Mouse (Mus musculus): ENCODE measurements around the gene Art3. TPM values are rescaled to one million over a fixed set of nuclear protein-coding genes. Genes with fewer than 3 reads are reported as not detected.

The Art3 gene
- polyA plus RNA-seq, 1 experiment from 2014 or later, result 9.0 TPM

- ATAC-seq (ENCODE audit: low FRiP score, low read depth), result no peak
- Histone ChIP-seq H3K36me3 (no peaks in the 10 kb centered on the region), H3K27ac (no peak overlapping the region), H3K27me3 (replicated peaks) (no peaks in the 10 kb centered on the region), H3K4me2 (replicated peaks) (no peak overlapping the region), H3K9me3 (no peaks in the 10 kb centered on the region), H3K4me3 (no peak overlapping the region), H3K9ac (no peak overlapping the region), H3K4me1 (no peaks in the 10 kb centered on the region)
- 81% methylated on average over 7 of the region's 7 CpGs for WGBS
These were observed 13.5 kb upstream of the Art3 start for GRCm38 (mm10) chr5:92318119-92318518.

- H3K9me3 ChIP-seq, result no peaks in the 10 kb centered on the region
- 93% methylated on average over 14 of the region's 14 CpGs for WGBS
- no peaks in the 10 kb centered on the region for H3K4me1 ChIP-seq
- no peaks in the 10 kb centered on the region for H3K36me3 ChIP-seq
- ATAC-seq (ENCODE audit: low FRiP score, low read depth), result no peak
- no peak overlapping the region for H3K4me3 ChIP-seq
- H3K27me3 ChIP-seq (replicated peaks), result no peaks in the 10 kb centered on the region
- no peak overlapping the region for H3K27ac ChIP-seq
- no peak overlapping the region for H3K9ac ChIP-seq
- H3K4me2 ChIP-seq (replicated peaks), result no peak overlapping the region
These were observed 13.0 kb upstream of the Art3 start for GRCm38 (mm10) chr5:92318596-92318995.

- Histone ChIP-seq H3K4me2 (replicated peaks) (no peak overlapping the region), H3K27me3 (replicated peaks) (no peaks in the 10 kb centered on the region), H3K9ac (no peak overlapping the region), H3K4me1 (no peaks in the 10 kb centered on the region), H3K4me3 (no peak overlapping the region), H3K36me3 (no peaks in the 10 kb centered on the region), H3K27ac (no peak overlapping the region), H3K9me3 (no peaks in the 10 kb centered on the region)
- 78% methylated on average over 8 of the region's 8 CpGs for WGBS
- no peak for ATAC-seq (ENCODE audit: low FRiP score, low read depth)
These were observed 9.8 kb upstream of the Art3 start for GRCm38 (mm10) chr5:92321631-92322400.

- no peak overlapping the region for H3K27ac ChIP-seq
- H3K27me3 ChIP-seq (replicated peaks), result no peaks in the 10 kb centered on the region
- H3K9me3 ChIP-seq, result no peaks in the 10 kb centered on the region
- ATAC-seq (ENCODE audit: low FRiP score, low read depth), result no peak
- H3K4me3 ChIP-seq, result no peak overlapping the region
- WGBS, result 91% methylated on average over 4 of the region's 4 CpGs
- no peaks in the 10 kb centered on the region for H3K36me3 ChIP-seq
- H3K4me2 ChIP-seq (replicated peaks), result no peak overlapping the region
- H3K9ac ChIP-seq, result no peak overlapping the region
- H3K4me1 ChIP-seq, result no peaks in the 10 kb centered on the region
These were observed 9.0 kb upstream of the Art3 start for GRCm38 (mm10) chr5:92322612-92323011.

- ATAC-seq (ENCODE audit: low FRiP score, low read depth), result no peak
- no peaks in the 10 kb centered on the region for H3K36me3 ChIP-seq
- no peaks in the 10 kb centered on the region for H3K27me3 ChIP-seq (replicated peaks)
- WGBS, result 89% methylated on average over 5 of the region's 5 CpGs
- H3K4me2 ChIP-seq (replicated peaks), result no peak overlapping the region
- no peaks in the 10 kb centered on the region for H3K9me3 ChIP-seq
- no peak overlapping the region for H3K9ac ChIP-seq
- H3K27ac ChIP-seq, result no peak overlapping the region
- H3K4me1 ChIP-seq, result no peaks in the 10 kb centered on the region
- no peak overlapping the region for H3K4me3 ChIP-seq
These were observed 8.4 kb upstream of the Art3 start for GRCm38 (mm10) chr5:92323264-92323663.

GRCm38 (mm10) chr5:92327367-92327766, 4.3 kb upstream of the Art3 start:
- 87% methylated on average over 6 of the region's 6 CpGs for WGBS
- ATAC-seq (ENCODE audit: low FRiP score, low read depth), result no peak
- no peak overlapping the region for H3K27ac ChIP-seq

GRCm38 (mm10) chr5:92327929-92328328, 3.7 kb upstream of the Art3 start, which contains the start of gene Cxcl9:
Gene Cxcl9, minus strand, starts transcription at chr5:92328079.
- no peak within 1 kb of the TSS for H3K4me2 ChIP-seq (replicated peaks)
- ATAC-seq (ENCODE audit: low FRiP score, low read depth), result no peak
- WGBS, result 85% methylated on average over 7 of the region's 7 CpGs
- no peaks in the 10 kb centered on the region for H3K4me1 ChIP-seq
- H3K9ac ChIP-seq, result no peak within 1 kb of the TSS
- no peak within 1 kb of the TSS for H3K4me3 ChIP-seq
- H3K9me3 ChIP-seq, result no peaks in the 10 kb centered on the region
- no peaks in the 10 kb centered on the region for H3K27me3 ChIP-seq (replicated peaks)
- H3K27ac ChIP-seq, result no peak within 1 kb of the TSS
- H3K36me3 ChIP-seq, result no peaks in the 10 kb centered on the region

More at GRCm38 (mm10) chr5:92327367-92327766, 4.3 kb upstream of the Art3 start:
- Histone ChIP-seq H3K4me2 (replicated peaks) (no peak overlapping the region), H3K9me3 (no peaks in the 10 kb centered on the region), H3K27me3 (replicated peaks) (no peaks in the 10 kb centered on the region), H3K4me1 (no peaks in the 10 kb centered on the region), H3K36me3 (no peaks in the 10 kb centered on the region), H3K4me3 (no peak overlapping the region), H3K9ac (no peak overlapping the region)

- ATAC-seq (ENCODE audit: low FRiP score, low read depth), result no peak
These were observed 505 bp upstream of the Art3 start for GRCm38 (mm10) chr5:92331122-92331521.

GRCm38 (mm10) chr5:92332359-92332840, 773 bp downstream of the Art3 start:
- Histone ChIP-seq H3K9me3 (no peaks in the 10 kb centered on the region), H3K36me3 (no peaks in the 10 kb centered on the region), H3K27ac (no peak overlapping the region), H3K4me1 (no peaks in the 10 kb centered on the region), H3K9ac (no peak overlapping the region), H3K27me3 (replicated peaks) (no peaks in the 10 kb centered on the region), H3K4me2 (replicated peaks) (no peak overlapping the region), H3K4me3 (no peak overlapping the region)
- ATAC-seq (ENCODE audit: low FRiP score, low read depth), result no peak
- 79% methylated on average over 9 of the region's 9 CpGs for WGBS

More at GRCm38 (mm10) chr5:92331122-92331521, 505 bp upstream of the Art3 start:
- WGBS, result 91% methylated on average over 12 of the region's 12 CpGs
- Histone ChIP-seq H3K4me2 (replicated peaks) (no peak overlapping the region), H3K27me3 (replicated peaks) (no peaks in the 10 kb centered on the region), H3K27ac (no peak overlapping the region), H3K36me3 (no peaks in the 10 kb centered on the region), H3K4me3 (no peak overlapping the region), H3K4me1 (no peaks in the 10 kb centered on the region), H3K9me3 (no peaks in the 10 kb centered on the region), H3K9ac (no peak overlapping the region)

- no peaks in the 10 kb centered on the region for H3K4me1 ChIP-seq
- no peaks in the 10 kb centered on the region for H3K27me3 ChIP-seq (replicated peaks)
- no peak for ATAC-seq (ENCODE audit: low FRiP score, low read depth)
- no peak overlapping the region for H3K4me3 ChIP-seq
- no peaks in the 10 kb centered on the region for H3K36me3 ChIP-seq
- H3K4me2 ChIP-seq (replicated peaks), result no peak overlapping the region
- no peak overlapping the region for H3K9ac ChIP-seq
- H3K9me3 ChIP-seq, result no peaks in the 10 kb centered on the region
- 82% methylated on average over 3 of the region's 3 CpGs for WGBS
- H3K27ac ChIP-seq, result no peak overlapping the region
These were observed 5.1 kb downstream of the Art3 start for GRCm38 (mm10) chr5:92336743-92337142.

- Histone ChIP-seq H3K9me3 (no peaks in the 10 kb centered on the region), H3K4me2 (replicated peaks) (no peak overlapping the region), H3K27ac (no peak overlapping the region), H3K36me3 (no peaks in the 10 kb centered on the region), H3K4me1 (no peaks in the 10 kb centered on the region), H3K4me3 (no peak overlapping the region), H3K27me3 (replicated peaks) (no peaks in the 10 kb centered on the region), H3K9ac (no peak overlapping the region)
- no peak for ATAC-seq (ENCODE audit: low FRiP score, low read depth)
- 82% methylated on average over 4 of the region's 4 CpGs for WGBS
These were observed 9.0 kb downstream of the Art3 start for GRCm38 (mm10) chr5:92340606-92341005.

GRCm38 (mm10) chr5:92345006-92345405, 13.4 kb downstream of the Art3 start:
- no peaks in the 10 kb centered on the region for H3K9me3 ChIP-seq
- H3K27me3 ChIP-seq (replicated peaks), result peaks cover 10% of the 10 kb centered on the region
- no peak for ATAC-seq (ENCODE audit: low FRiP score, low read depth)
- peaks cover 4% of the 10 kb centered on the region; the same call in 1 of the 2 replicates for H3K4me1 ChIP-seq
- H3K27ac ChIP-seq, result no peak overlapping the region
- H3K4me3 ChIP-seq, result no peak overlapping the region
- H3K4me2 ChIP-seq (replicated peaks), result no peak overlapping the region
- WGBS, result 85% methylated on average over 8 of the region's 8 CpGs
- no peaks in the 10 kb centered on the region for H3K36me3 ChIP-seq
- H3K9ac ChIP-seq, result no peak overlapping the region

Measured in neural tube, embryonic 12.5 days (tissue).